Mouse (Mus musculus) erythroblast, adult 5-6 weeks (primary cell): ENCODE results near the gene Rab27a. TPM values are rescaled to one million over a fixed set of nuclear protein-coding genes. Genes with fewer than 3 reads are reported as not detected.

ENCODE experiments used
- ATAC-seq: replicated peaks from 2 replicates; pipeline ENCODE4 v1.8.0; 2016; ENCODE audit warnings: moderate number of reproducible peaks, mild to moderate bottlenecking, moderate TSS enrichment, inconsistent platforms; ENCODE audit not compliant: poor library complexity, low FRiP score, severe bottlenecking
- total RNA-seq, 2 experiments: library from RNA; stranded (forward) in 1 of 2; stranded (reverse) in 1 of 2; fragments of 150-400 nt in 1 of 2; fragments of 200-764, 138-1000 nt in 1 of 2; gene quantifications; 2 replicates each; pipeline versions ENCODE4 v1.2.3 to v1.2.4; 2015 to 2017; ENCODE audit warnings: low replicate concordance in 2 of 2

Rab27a gene
- total RNA-seq (2015; ENCODE audit: low replicate concordance) (21.7 and 22.2 TPM in 2 replicates), total RNA-seq (2017; ENCODE audit: low replicate concordance) (27.3 and 28.9 TPM in 2 replicates)

DNA sequence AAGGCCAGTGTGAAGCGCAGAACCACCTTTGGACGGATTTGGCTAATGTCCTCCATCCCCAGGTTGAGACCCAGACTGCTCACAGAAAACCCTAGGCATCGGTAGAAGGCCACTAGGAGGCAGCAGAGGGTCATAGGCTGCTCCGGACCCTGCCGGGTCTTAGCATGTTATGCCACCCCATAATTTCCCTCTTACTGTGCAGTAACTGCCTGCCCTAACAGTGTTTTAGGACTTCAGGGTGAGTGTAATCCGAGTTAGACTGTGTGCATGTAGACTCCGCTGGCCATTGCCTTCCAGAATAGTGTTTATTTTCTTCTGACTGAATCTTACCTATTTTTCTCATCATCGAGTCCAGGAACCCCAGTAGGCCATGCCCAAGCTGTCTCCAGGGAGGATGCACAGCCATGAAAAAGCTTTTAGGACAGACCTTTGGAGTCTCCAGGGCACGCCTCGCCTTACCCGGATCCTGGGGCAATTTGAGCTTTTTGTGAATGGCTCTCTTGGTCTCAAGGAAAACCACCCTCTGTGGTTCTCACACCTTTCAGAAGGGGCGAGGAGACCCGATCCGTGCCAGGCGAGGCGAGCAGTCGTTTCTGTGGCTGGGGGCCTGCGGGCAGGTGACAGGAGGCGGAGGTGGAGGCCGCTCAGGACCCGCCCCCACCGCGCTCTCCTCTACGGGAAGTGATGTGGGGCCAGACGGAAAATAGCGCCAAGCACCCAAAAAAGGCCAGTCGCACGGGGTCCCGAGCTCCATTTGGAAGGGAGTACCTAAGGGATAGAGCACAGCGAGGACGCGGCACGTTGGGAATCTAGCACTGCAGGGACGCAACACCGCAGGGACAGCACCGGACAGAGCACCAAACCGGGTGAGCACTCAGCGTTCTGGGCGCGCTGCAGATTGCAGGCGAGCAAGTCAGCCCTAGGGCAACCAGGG is at the start of gene Rab27a:
Gene Rab27a (plus strand): TSS at position 709 of the 934 bp plus-strand sequence.
- ATAC-seq = peak; percentile 71

DNA sequence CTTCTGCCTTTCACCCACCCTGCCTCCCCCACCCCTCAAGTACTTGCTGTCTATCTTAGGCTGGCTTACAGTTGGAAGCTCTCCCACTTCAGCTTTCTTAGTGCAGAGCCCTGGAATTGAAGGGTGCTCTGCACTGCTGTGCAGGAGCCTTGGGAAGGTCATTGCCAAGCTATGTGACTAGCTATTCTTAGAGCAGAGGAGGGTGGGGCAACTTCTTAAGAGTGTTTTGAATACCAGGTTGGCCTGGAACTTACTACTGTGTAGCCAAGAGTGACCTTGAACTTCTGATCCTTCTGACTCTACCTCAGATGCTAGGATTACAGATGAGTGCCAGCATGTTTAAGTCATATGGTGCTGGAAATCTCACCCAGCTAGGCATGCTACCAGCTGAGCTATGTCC is 48.5 kb upstream of the Rab27a start:
- no peak for ATAC-seq

DNA sequence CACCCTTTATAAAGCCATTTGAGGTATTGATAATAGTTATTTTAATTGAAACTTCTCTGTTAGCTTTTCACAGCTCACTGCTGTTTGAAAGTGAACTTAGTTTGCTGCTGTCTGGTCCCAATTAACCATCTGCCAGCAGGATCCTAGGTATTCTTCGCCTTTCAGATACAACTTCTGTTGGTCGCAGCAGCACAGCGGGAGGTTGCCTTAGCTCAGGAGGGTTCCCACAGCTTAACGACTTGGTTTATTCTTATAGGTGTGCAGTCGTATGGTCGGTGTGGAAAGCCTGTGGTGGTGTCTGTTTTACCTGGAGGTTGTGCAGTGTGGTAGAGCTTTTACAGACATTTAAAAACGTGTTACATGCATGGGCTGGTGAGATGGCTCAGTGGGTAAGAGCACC is 47.8 kb upstream of the Rab27a start:
- no peak for ATAC-seq

DNA sequence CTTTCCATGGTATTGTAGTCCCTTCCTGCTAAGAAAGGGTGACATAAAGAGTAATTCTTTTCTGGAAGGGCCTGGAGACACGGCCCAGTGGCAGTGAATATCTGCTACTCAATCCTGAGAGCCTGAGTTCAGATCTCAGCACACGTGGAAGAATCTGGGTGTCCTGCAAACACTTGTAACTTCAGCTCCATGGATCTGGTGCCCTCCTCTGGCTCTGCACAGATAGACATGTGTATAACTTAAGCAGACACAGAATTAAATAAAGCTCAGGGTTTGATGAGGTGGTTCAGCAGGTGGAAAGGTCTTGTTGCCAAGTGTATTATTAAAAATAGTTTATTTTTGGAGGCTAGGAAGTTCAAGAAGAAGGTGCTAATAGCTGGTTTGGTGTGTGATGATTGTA is 44.2 kb upstream of the Rab27a start:
- ATAC-seq = no peak

DNA sequence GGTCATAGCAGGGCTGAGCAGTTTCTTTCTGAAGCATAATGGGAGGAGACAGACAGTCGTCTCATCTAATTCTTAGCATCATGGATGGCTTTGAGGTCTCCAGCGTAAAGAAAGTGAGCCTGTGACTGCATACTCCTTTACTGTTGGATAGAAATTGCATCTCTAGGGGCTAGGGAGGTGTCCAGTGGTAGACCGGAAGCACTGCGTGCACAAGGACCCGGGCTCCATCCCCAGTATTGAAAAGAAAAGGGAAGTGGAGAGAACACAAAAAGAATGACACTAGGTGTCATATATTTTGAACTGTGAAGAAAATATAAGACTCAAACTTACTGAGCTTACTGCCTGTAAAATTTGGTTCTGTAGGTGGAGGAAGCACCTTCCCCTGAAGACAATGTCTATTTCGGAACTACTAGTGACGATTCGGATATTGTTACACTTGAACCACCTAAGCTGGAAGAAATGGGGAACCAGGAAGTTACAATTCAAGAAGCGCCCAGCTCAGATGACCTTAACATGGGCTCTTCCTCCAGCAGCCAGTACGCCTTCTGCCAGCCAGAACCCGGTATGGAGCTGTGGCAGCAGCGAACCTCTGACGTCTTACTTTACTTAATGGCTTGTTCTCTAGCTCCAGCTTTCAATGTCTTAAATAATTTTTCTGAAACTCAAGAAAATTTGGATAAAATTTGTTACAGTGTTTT is 43.2 kb upstream of the Rab27a start:
- no peak for ATAC-seq

DNA sequence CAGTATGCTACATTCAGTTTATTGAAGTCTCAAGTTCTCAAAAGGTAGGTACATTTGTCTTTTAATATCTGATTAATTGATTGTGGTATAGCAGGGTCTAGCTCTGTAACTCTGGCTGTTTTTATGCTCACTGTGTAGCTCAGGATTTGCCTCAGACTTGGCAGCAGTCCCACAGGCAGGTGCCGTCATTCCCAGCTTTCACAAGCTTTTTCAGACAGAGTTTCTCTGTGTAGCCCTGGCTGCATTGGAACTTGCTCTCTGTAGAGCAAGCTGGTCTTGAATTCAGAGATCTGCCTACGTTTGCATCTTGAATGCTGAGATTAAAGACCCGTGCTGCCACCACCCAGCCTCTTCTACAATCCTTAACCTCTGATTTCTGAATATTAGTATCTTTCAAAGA is 42.5 kb upstream of the Rab27a start:
- no peak for ATAC-seq

DNA sequence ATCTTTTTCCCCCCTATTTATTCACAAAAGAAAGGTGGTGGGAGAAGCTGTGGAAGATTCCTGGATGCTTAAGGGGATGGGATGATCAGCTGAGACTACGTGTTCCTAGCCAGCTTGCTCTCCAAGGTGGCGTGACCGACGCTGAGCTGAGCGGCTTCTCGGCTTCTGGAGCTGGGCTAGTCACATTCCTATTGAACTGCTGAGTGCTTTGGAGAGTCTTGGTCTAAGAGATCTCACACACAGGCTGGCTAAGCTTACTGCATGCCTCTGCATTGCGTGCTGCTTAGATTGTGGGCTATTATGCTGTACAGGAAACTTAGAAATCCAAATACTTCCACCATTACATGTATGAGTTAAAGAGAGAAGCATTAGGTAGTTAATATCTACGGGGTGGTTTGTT is 40.6 kb upstream of the Rab27a start:
- ATAC-seq = no peak

DNA sequence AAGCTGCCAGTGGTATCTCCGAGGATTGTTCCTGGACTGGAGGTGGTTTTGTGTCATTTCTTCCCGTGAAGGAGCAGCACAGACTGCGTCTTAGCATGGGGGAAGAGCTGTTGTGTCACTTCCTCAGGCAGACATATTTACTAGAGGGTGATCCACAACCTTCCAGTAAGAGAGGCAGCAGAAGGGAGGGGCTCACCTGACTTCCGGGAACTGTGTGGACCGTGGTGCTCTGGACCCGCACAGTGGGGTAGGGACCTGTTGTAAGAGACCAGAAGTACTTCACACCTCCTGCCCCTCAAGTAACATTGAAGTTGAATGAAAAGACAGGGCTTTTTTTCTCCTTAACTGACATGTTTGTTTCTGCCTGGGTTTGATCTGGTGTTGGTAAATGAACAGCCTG is 39.5 kb upstream of the Rab27a start:
- no peak for ATAC-seq

DNA sequence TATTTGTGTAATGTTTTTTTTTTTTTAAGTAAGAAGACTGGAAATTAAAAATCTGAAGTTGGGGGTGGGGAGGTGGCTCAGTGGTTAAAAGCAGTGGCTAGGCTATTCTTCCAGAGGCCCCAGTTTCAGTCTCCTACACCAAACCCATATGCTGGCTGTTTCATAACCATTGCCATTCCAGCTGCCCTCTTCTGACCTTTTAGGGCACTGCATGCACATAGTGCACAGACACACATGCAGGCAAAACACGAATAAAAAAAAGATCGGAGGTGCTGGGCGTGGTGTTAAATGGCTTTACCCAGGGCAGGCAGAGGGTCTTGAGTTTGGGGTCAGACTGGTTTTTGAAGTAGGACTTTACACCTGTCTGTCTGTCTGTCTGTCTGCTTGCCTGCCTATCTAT is 38.5 kb upstream of the Rab27a start:
- ATAC-seq = no peak

DNA sequence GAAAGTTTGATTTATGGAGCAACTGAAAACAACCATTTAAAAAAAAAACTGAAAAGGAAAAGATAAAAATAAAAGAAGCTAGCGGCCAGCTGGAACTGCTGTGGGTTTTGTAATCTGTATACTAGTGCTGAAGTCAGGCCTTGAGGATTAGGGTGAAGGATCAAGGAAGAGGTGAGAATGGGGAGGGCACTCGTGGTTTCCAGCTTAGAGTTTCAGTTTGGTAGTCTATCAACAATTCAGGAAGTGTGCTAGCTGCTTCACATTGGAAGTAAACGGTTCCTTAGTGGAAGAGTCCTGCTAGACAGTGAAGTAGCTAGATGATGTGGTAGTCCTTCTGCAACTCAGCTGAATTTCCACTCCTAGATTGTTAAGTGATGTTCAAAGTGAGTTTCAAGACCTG is 36.3 kb upstream of the Rab27a start:
- no peak for ATAC-seq

DNA sequence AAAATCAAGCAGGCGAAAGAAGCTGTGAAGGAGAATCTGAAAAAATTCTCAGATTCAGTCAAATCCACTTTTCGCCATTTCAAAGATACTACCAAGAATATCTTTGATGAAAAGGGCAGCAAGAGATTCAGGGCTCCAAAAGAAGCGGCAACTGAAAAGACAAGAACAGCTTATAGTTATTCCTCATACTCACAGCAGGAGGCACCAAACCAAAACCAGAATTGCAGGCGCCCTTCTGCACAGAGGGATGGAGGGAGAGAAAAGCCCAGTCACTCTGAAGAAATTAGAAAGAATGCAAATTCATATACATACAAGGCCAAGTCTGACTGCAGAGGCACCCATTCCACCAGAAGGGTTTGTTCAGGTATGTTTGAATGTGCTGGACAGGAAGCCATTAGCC is 32.0 kb upstream of the Rab27a start:
- no peak for ATAC-seq

DNA sequence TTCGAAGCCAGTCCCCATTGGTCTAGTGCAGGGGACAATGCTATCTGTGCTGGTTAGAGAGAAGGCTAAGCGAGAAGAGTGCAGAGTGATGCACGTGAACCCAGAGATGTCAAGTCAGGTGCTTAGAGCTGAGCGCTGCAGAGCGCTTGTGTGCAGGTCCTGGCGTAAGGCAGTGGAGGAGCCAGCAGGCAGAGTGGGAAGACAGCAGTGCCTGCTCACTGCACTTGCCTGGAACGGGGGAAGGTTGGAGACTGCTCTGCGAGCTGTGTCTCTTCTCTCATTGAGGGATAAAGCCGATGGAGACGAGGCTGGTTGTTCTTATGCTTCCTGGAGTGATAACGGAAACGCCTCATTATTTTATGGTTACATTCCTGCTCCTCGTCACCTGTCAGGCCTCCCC is 29.9 kb upstream of the Rab27a start:
- no peak for ATAC-seq

DNA sequence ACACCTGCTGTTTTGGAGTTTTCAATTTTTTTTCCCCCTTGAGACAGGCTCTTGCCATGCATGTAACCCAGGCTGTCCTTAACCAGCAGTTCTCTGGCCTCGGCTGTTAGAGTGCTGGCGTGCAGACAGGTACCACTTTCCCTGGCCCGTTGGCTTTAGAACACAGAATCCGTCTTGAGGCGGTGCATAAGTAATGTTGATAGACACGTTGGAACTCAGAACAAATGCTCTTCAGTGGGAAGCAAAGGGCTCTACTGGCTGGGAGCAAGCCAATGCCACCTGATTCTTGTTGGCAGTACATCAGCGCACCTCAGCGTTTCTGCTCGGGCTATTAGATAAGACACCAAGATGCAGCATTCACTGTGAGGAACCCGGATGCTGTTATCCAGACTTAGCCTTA is 24.8 kb upstream of the Rab27a start:
- no peak for ATAC-seq

DNA sequence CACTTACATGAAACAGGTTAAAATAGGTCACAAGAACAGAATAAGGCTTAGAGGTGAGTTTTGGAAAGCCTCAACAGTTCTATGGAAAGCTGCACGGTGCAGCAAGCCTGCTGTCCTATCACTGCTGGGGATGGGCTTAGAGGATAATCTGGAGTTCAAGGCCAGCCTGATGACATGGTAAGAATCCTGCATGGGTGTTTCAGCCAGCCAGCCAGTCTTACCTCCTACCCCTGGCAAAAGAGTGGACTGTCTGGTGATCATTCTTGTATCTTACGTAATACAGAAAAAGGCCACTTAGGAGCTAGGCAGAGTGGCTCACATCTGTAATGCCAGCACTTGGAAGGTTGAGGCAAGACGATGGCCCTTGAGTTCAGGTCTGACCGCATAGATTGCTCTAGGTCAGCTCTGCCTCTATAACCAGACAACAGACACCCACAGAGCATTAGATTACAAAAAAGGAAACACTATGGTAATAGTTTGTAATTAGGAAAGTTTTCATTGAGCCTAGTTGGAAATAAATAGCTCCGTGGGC is 24.0 kb upstream of the Rab27a start:
- ATAC-seq = no peak

DNA sequence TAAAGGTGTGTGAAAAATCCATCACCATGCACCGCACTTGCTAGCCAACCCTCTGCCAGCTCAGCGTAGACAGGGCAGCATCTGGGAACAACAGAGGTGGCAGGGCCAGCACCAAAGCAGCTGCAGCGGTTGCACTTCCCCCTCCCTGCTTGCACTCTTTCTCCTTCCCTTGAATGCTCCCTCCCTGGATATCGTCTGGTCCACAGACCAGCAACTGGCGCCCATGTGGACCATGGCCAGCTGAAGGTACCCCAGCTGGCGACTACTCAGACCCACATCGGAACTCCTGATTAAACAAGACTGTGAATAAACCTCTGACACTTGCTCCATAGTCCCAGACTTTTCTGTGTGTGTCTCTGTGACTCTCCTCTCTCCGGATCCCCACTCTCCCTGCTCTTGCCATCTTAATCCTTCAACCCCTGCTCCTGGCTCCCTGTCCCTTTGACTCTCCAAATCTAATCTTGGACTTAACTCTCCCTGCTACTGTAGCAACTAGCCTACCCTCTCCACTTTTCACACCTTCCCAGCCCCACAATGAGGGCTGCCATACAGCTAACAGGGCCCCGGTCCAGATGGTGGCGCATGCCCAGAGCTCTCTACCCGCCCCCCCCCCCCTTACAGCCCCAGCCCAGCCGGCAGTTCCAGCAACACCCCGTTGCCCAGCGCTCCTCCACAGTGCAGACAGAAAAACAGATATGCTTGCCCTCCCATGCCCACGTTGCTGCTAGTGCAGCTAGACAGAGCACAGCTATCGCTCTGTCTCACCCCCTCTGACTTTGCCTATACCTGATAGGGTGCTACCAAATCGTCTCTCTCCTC is 18.6 kb upstream of the Rab27a start:
- no peak for ATAC-seq

DNA sequence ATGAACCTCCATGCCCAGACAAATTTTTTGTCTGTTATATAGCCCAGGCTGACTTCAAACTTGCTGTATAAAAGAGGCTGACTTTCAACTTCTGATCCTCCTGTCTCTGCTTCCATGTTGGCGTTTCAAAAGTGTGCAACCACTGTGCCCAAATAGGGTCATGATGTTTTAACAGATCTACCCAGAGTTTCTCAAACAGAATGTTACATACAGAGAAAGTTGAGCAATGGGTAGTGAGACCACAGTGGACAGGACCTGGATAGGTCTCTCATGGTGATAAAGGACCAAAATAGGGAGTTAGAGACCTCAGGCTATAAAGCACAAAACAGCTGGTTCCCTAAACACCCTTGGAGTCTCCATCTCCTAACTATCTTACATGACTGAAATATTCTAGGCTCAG is 14.2 kb upstream of the Rab27a start:
- ATAC-seq = no peak

DNA sequence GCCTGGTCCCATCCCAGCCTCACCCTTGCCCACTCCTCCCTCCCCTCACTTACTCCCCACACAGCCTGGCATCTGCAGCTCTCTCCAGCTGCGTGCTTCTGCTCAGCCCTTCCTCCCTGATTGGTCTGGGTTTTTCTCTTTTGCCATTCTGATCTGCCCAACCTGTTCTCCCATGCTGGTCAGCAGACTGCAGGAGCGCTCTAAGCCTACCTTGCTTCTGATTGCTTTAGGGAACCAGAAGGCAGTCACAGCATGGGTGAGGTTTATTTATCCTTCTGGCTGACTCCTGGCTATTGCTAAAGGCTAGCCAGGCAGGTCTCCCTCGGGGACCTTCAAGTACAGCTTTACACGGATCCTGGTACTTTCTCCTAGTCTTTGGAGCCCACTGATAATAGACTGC is 13.2 kb upstream of the Rab27a start:
- no peak for ATAC-seq

DNA sequence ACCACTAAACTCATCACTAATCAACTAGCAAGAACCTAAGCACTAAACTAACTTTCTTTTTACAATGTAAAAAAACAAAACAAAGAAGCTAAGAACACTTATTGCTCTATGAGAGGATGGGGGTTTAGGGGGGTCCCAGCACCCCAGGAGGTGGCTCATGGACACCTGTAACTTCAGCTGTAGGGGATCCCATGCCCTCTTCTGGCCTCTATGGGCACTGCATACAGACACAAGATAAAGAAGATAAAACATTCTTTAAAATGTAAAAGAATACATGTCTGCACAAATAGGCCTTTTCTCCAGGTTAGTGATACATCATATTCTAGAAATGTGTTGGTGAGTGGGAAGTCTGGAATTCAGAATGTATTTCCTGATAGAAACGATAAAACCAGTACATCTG is 11.2 kb upstream of the Rab27a start:
- ATAC-seq = no peak

DNA sequence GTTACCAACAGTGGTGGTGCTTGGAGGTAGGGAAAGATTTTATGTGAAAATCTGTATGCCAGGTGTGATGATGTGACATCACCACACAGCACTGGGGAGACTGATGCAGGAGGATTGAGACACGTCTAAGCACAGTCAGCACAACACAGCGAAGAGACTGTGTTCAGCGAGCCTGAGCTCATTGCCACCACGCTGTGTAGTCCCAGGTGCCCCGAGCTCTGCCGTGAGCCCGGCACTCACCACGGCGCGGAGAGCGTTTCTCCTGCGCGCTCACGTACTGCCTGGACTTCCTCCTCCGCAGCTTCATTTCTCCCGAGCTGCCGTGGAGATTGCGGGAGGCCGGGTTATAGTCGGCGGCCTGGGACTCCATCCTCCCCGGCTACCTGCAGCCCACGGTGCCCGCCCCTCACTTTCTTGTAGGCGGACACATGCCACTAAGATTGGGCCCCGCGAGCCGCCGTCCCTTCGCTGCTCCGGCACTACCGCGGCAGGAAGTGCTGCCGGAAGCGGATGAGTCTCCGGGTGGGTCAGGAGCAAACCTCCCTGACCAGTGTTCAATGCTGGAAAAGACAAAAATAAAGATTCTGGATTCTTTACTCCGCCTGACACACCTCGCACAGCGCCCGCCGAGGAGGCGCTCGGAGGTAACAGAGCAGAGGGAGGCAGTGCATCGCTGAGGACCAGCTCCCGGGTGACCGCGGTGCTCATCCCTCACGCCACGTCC is 5.3 kb upstream of the Rab27a start:
- peak; percentile 92 for ATAC-seq
